Mouse (Mus musculus): ENCODE results near the gene Skp2.

DNA sequence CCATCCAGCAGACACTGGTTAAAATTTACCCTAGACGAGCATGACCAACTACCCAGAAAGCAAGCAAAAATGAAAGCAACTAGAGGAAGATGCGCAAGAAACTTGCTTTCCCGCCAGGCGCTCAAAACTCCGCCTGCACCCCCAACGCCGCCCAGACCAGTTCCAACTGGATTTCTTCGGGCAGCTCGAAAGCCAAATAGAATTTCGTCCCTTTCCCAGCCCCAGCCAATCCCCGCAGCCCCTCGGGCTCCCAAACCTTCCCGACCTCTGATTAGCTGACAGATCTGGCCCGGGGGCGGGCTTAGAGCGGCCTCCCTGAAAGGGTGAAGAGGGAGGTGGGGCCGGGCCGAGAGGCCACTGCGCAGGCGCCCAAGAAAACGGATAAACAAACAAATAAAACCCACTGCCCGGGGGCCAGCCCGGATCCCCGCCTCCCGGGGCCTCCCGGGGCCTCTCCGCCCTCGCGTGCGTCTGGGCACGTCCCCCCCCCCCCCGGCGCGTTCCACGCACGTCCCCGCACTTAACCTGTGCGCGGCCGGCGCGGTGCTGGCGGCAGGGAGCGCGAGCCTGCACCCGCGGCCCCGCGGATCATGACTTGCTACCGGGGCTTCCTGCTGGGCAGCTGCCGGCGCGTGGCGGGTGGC, 84.2 kb downstream of the Skp2 start, which contains the start of gene Nadk2:
- no peak for TF ChIP-seq CTCF (IDR thresholded peaks at IDR 0.05; ENCODE audit: extremely low read depth, insufficient read length, insufficient replicate concordance, low read depth, low read length)
- TF ChIP-seq POLR2A (IDR thresholded peaks at IDR 0.05; ENCODE audit: low read depth, low read length), result 0 out of 2 replicates have a peak, but pooled peaks have one; percentile 14
